Mouse (Mus musculus) MEL (cell line): Measurements from ENCODE around the gene Papss1. TPM values are rescaled to one million over a fixed set of nuclear protein-coding genes. Genes with fewer than 3 reads are reported as not detected.

Experiments
- DNase-seq: peaks from one replicate; pipeline ENCODE4 v3.0.0; 2011; ENCODE audit warnings: low read depth, low spot score
- H3K27ac ChIP-seq: 2 replicates; pipeline ENCODE4 v1.5.1; 2012; ENCODE audit warnings: low read depth, mild to moderate bottlenecking, control low read depth, low read length, moderate library complexity; ENCODE audit not compliant: control insufficient read depth
- H3K27me3 ChIP-seq, 2 experiments: fragments of 150-350 bp in 1 of 2; sonication (generic) in 1 of 2; 2 replicates each; pipeline ENCODE4 v1.6.1; 2012; ENCODE audit warnings: low read length in 2 of 2, mild to moderate bottlenecking in 2 of 2, improper control_type of control experiment in 1 of 2, moderate library complexity in 1 of 2; ENCODE audit not compliant: insufficient read depth in 2 of 2, control insufficient read depth in 1 of 2
- H3K36me3 ChIP-seq, 2 experiments: 2 replicates each; pipeline ENCODE4 v1.6.1; 2012 to 2014; ENCODE audit warnings: low read length in 2 of 2, improper control_type of control experiment in 1 of 2, inconsistent platforms in 1 of 2, mild to moderate bottlenecking in 1 of 2; ENCODE audit not compliant: insufficient read depth in 2 of 2, control insufficient read depth in 1 of 2
- H3K4me1 ChIP-seq, 2 experiments: fragments of 150-350 bp in 1 of 2; sonication (generic) in 1 of 2; 2 replicates each; pipeline ENCODE4 v1.6.1; 2012; ENCODE audit warnings: low read length in 2 of 2, improper control_type of control experiment in 1 of 2, mild to moderate bottlenecking in 1 of 2; ENCODE audit not compliant: insufficient read depth in 2 of 2, control insufficient read depth in 1 of 2
- H3K4me3 ChIP-seq, 2 experiments: fragments of 150-350 bp in 1 of 2; sonication (generic) in 1 of 2; 2 replicates each; pipeline ENCODE4 v1.5.1; 2012; ENCODE audit warnings: low read depth in 2 of 2, low read length in 2 of 2, mild to moderate bottlenecking in 2 of 2, moderate library complexity in 2 of 2, control low read depth in 1 of 2, improper control_type of control experiment in 1 of 2; ENCODE audit not compliant: control insufficient read depth in 1 of 2, insufficient read depth in 1 of 2
- H3K79me2 ChIP-seq: 2 replicates; pipeline ENCODE4 v1.6.1; 2012; ENCODE audit warnings: mild to moderate bottlenecking, low read length, moderate library complexity; ENCODE audit not compliant: control insufficient read depth, poor library complexity, insufficient read depth
- H3K9ac ChIP-seq: 2 replicates; pipeline ENCODE4 v1.6.1; 2012; ENCODE audit warnings: low read depth, mild to moderate bottlenecking, control low read depth, low read length, moderate library complexity; ENCODE audit not compliant: control insufficient read depth, poor library complexity, severe bottlenecking
- H3K9me3 ChIP-seq: fragments of 150-350 bp; sonication (generic); replicated peaks from 2 replicates; pipeline ENCODE4 v1.6.1; 2012; ENCODE audit warnings: mild to moderate bottlenecking, low read length, improper control_type of control experiment, moderate library complexity; ENCODE audit not compliant: insufficient read depth
- CHD2 ChIP-seq: IDR thresholded peaks from 2 replicates; pipeline ENCODE4 v1.6.1; 2011; ENCODE audit warnings: low read length, improper control_type of control experiment
- CTCF ChIP-seq, 3 experiments: IDR thresholded peaks in 2 of 3; conservative IDR thresholded peaks in 1 of 3; 2 replicates each; pipeline ENCODE4 v1.5.1; 2011 to 2012; ENCODE audit warnings: low read length in 3 of 3, low read depth in 2 of 3, mild to moderate bottlenecking in 2 of 3, improper control_type of control experiment in 1 of 3, inconsistent platforms in 1 of 3, mixed read lengths in 1 of 3, moderate library complexity in 1 of 3; ENCODE audit not compliant: control insufficient read depth in 1 of 3, insufficient read depth in 1 of 3, poor library complexity in 1 of 3, severe bottlenecking in 1 of 3
- ELF1 ChIP-seq: IDR thresholded peaks from 2 replicates; pipeline ENCODE4 v1.6.1; 2014; ENCODE audit warnings: low read depth, mild to moderate bottlenecking, inconsistent platforms, low read length, improper control_type of control experiment, moderate library complexity
- EP300 ChIP-seq, 2 experiments: IDR thresholded peaks; 2 replicates each; pipeline ENCODE4 v1.6.1; 2011; ENCODE audit warnings: improper control_type of control experiment in 2 of 2, low read length in 2 of 2, low read depth in 1 of 2, mild to moderate bottlenecking in 1 of 2
- GABPA ChIP-seq: IDR thresholded peaks from 2 replicates; pipeline ENCODE4 v1.6.1; 2012; ENCODE audit warnings: low read depth, mild to moderate bottlenecking, inconsistent platforms, low read length, improper control_type of control experiment, moderate library complexity
- GATA1 ChIP-seq: IDR thresholded peaks from 2 replicates; pipeline ENCODE4 v1.6.1; 2011; ENCODE audit warnings: low read depth, low read length, improper control_type of control experiment
- HCFC1 ChIP-seq: IDR thresholded peaks from 2 replicates; pipeline ENCODE4 v1.6.1; 2012; ENCODE audit warnings: low read depth, mild to moderate bottlenecking, inconsistent platforms, low read length, improper control_type of control experiment, moderate library complexity
- JUND ChIP-seq: IDR thresholded peaks from 2 replicates; pipeline ENCODE4 v1.6.1; 2011; ENCODE audit warnings: low read depth, mild to moderate bottlenecking, improper control_type of control experiment, low read length
- KAT2A ChIP-seq: conservative IDR thresholded peaks from 2 replicates; pipeline ENCODE4 v1.6.1; 2012; ENCODE audit warnings: low read depth, low read length, improper control_type of control experiment, inconsistent platforms
- MAFK ChIP-seq: IDR thresholded peaks from 2 replicates; pipeline ENCODE4 v1.6.1; 2011; ENCODE audit warnings: low read depth, mild to moderate bottlenecking, low read length, improper control_type of control experiment, borderline replicate concordance
- MAZ ChIP-seq: IDR thresholded peaks from 2 replicates; pipeline ENCODE4 v1.6.1; 2012; ENCODE audit warnings: low read depth, mild to moderate bottlenecking, inconsistent platforms, low read length, improper control_type of control experiment
- MEF2A ChIP-seq: IDR thresholded peaks from 2 replicates; pipeline ENCODE4 v1.6.1; 2014; ENCODE audit warnings: low read depth, mild to moderate bottlenecking, inconsistent platforms, low read length, improper control_type of control experiment; ENCODE audit not compliant: poor library complexity, insufficient replicate concordance, severe bottlenecking; ENCODE audit errors: extremely low read depth
- MXI1 ChIP-seq: IDR thresholded peaks from 2 replicates; pipeline ENCODE4 v1.6.1; 2011; ENCODE audit warnings: mild to moderate bottlenecking, low read depth, low read length, improper control_type of control experiment
- MYB ChIP-seq: IDR thresholded peaks from 2 replicates; pipeline ENCODE4 v1.6.1; 2011; ENCODE audit warnings: mild to moderate bottlenecking, low read depth, low read length, improper control_type of control experiment
- MYC ChIP-seq: IDR thresholded peaks from 2 replicates; pipeline ENCODE4 v1.6.1; 2011; ENCODE audit warnings: low read depth, mild to moderate bottlenecking, low read length, improper control_type of control experiment, moderate library complexity
- POLR2AphosphoS2 ChIP-seq: IDR thresholded peaks from 2 replicates; pipeline ENCODE4 v1.6.1; 2011; ENCODE audit warnings: low read length, improper control_type of control experiment
- POLR2AphosphoS5 ChIP-seq: IDR thresholded peaks from 2 replicates; pipeline ENCODE4 v1.6.1; 2012; ENCODE audit warnings: low read depth, borderline replicate concordance, mild to moderate bottlenecking, inconsistent platforms, low read length, moderate library complexity, mixed read lengths
- RAD21 ChIP-seq: IDR thresholded peaks from 2 replicates; pipeline ENCODE4 v1.6.1; 2011; ENCODE audit warnings: mild to moderate bottlenecking, low read depth, low read length, improper control_type of control experiment
- SMC3 ChIP-seq: IDR thresholded peaks from 2 replicates; pipeline ENCODE4 v1.6.1; 2011; ENCODE audit warnings: low read depth, low read length, improper control_type of control experiment
- TCF12 ChIP-seq: IDR thresholded peaks from 2 replicates; pipeline ENCODE4 v1.6.1; 2014; ENCODE audit warnings: low read depth, mild to moderate bottlenecking, inconsistent platforms, low read length, improper control_type of control experiment, moderate library complexity
- UBTF ChIP-seq: IDR thresholded peaks from 2 replicates; pipeline ENCODE4 v1.6.1; 2012; ENCODE audit warnings: low read depth, mild to moderate bottlenecking, inconsistent platforms, low read length, improper control_type of control experiment, moderate library complexity, borderline replicate concordance; ENCODE audit not compliant: insufficient read depth
- USF2 ChIP-seq, 2 experiments: IDR thresholded peaks; 2 replicates each; pipeline ENCODE4 v1.6.1; 2011 to 2012; ENCODE audit warnings: improper control_type of control experiment in 2 of 2, low read length in 2 of 2, borderline replicate concordance in 1 of 2, inconsistent platforms in 1 of 2, low read depth in 1 of 2, mild to moderate bottlenecking in 1 of 2; ENCODE audit not compliant: insufficient read depth in 1 of 2
- ZC3H11A ChIP-seq: IDR thresholded peaks from 2 replicates; pipeline ENCODE4 v1.6.1; 2012; ENCODE audit warnings: low read depth, mild to moderate bottlenecking, inconsistent platforms, low read length, improper control_type of control experiment
- polyA plus RNA-seq, 2 experiments: library from polyadenylated mRNA; stranded (reverse) in 1 of 2; unstranded in 1 of 2; fragments of >175 nt in 1 of 2; fragments of >200 nt in 1 of 2; gene quantifications; 2 replicates each; pipeline versions ENCODE4 v1.2.1 to v1.2.4; 2012; ENCODE audit warnings: low replicate concordance in 2 of 2, low read depth in 1 of 2; ENCODE audit not compliant: insufficient read length in 2 of 2, insufficient read depth in 1 of 2, missing spikeins in 1 of 2
- total RNA-seq: library from RNA; depleted of rRNA; stranded (reverse); fragments of 300-350 nt; gene quantifications from 2 replicates; pipeline ENCODE4 v1.2.3, GENCODE M21; 2012

Gene Papss1
- total and polyA plus RNA-seq, 3 experiments: 27.7 to 36.2 TPM; not detected in 1

DNA sequence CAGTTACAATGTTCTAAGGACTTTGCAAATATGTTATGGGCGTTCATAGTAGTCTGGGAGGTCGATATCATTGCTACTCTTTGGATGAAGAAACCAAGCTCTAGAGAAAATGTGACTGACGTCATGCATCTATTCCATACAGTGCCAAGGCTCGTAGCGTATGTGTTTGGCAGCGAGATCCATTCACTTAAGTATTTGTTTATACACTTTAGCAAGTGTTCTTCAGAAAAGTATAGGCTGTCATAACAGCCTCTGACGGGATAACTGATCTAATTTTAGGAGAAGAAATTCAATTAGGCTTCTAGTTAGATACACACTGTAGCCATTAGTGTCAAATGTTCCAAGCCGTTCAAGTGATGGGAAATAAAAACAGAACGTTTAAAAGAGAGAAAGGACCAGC is 40.8 kb upstream of the Papss1 start:
- Histone ChIP-seq H3K4me3 (no peak overlapping the region), H3K27ac (no peak overlapping the region), H3K9me3 (no peaks in the 10 kb centered on the region), H3K79me2 (no peaks in the 10 kb centered on the region), H3K36me3 (no peaks in the 10 kb centered on the region), H3K9ac (no peak overlapping the region), H3K27me3 (no peaks in the 10 kb centered on the region), H3K4me1 (no peaks in the 10 kb centered on the region)
- no peak for DNase-seq
- TF ChIP-seq HCFC1: no peak
- no peak for TF ChIP-seq CTCF (IDR thresholded peaks at IDR 0.05 in 2 of 3, conservative IDR thresholded peaks at IDR 0.05 in 1 of 3; ENCODE audit: control insufficient read depth in 1 of 3, insufficient read depth in 1 of 3, low read depth in 2 of 3, low read length in 3 of 3, poor library complexity in 1 of 3, severe bottlenecking in 1 of 3)
- TF ChIP-seq RAD21: no peak
- no peak for TF ChIP-seq MAZ
- TF ChIP-seq JUND: no peak
- TF ChIP-seq ZC3H11A: no peak
- no peak for TF ChIP-seq EP300 (IDR thresholded peaks at IDR 0.05; ENCODE audit: low read depth in 1 of 2, low read length in 2 of 2)

GRCm38 (mm10) chr3:131524210-131524609 is 40.4 kb upstream of the Papss1 start:
- H3K9me3 ChIP-seq: no peaks in the 10 kb centered on the region
- no peaks in the 10 kb centered on the region for H3K27me3 ChIP-seq
- H3K36me3 ChIP-seq: no peaks in the 10 kb centered on the region
- DNase-seq: no peak
- H3K4me3 ChIP-seq: no peak overlapping the region
- TF ChIP-seq CHD2: no peak
- no peak for TF ChIP-seq MYB
- no peak for TF ChIP-seq MXI1
- TF ChIP-seq MEF2A: no peak
- no peak for TF ChIP-seq JUND
- no peak for TF ChIP-seq GATA1
- TF ChIP-seq POLR2AphosphoS2: no peak
- TF ChIP-seq GABPA: no peak
- TF ChIP-seq USF2 (IDR thresholded peaks at IDR 0.05; ENCODE audit: borderline replicate concordance in 1 of 2, insufficient read depth in 1 of 2, low read depth in 1 of 2, low read length in 2 of 2): no peak
- TF ChIP-seq KAT2A: no peak
- TF ChIP-seq TCF12: no peak
- no peak for TF ChIP-seq MAFK
- no peak for TF ChIP-seq POLR2AphosphoS5
- no peak for TF ChIP-seq UBTF
- TF ChIP-seq MYC: no peak
- TF ChIP-seq SMC3: no peak
- TF ChIP-seq ELF1: no peak
- H3K79me2 ChIP-seq: no peaks in the 10 kb centered on the region
- no peak overlapping the region for H3K27ac ChIP-seq
- H3K9ac ChIP-seq: no peak overlapping the region
- no peaks in the 10 kb centered on the region for H3K4me1 ChIP-seq
